Mouse (Mus musculus): ENCODE measurements around the gene Arhgap40.

Gene Arhgap40

GRCm38 (mm10) chr2:158550067-158550466 is 37.5 kb downstream of the Arhgap40 start:
- peak; percentile 86 for DNase-seq (ENCODE audit: low spot score)

DNA sequence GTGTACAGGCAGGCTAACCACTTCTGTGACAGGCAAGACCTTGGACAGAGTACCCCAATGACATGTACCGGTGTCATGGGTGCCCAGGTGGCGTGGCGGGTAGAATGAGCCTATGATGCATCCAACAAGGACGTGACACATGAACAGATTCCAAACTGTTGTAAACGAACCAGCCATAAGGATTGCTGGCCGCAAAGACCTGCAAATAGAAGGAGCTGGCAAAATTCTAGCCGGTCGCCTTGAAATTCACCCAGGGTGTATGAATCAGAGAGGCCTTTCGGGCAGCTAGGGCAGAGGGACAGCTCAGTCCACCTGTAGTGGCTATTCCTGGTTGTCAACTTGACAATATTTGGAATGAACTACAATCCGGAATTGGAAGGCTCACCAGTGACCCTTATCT is 41.8 kb downstream of the Arhgap40 start:
- DNase-seq (ENCODE audit: low spot score), result no peak

GRCm38 (mm10) chr2:158555252-158555651 is 42.7 kb downstream of the Arhgap40 start:
- no peak for DNase-seq (ENCODE audit: low spot score)

DNA sequence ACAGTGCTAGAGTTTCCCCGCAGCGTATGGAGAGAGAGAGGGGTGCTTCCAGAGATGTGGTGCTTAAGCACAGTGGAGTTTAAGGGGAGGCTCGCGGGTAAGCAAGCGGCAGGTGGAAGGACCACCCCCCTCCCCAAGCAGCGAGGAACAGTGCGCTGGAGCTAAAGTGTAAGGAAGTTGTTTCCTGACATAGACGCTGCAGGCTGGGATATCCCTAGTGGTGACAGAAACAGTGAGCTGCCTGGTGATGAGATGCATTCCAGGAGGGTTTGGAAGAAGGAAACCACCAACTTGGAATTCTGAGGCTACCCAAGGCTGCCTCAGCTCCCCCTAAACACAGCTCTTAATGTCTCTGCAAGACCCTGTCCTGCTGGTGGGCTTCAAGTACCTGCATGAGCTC is 43.2 kb downstream of the Arhgap40 start:
- no peak for DNase-seq (ENCODE audit: low spot score)

GRCm38 (mm10) chr2:158556225-158556624 is 43.6 kb downstream of the Arhgap40 start:
- peak; percentile 77 for DNase-seq (ENCODE audit: low spot score)

GRCm38 (mm10) chr2:158556750-158557149 is 44.2 kb downstream of the Arhgap40 start:
- DNase-seq (ENCODE audit: low spot score), result peak; percentile 23

GRCm38 (mm10) chr2:158559945-158560344 is 47.3 kb downstream of the Arhgap40 start:
- no peak for DNase-seq (ENCODE audit: low spot score)

- DNase-seq (ENCODE audit: low spot score), result no peak
These were observed 48.2 kb downstream of the Arhgap40 start for GRCm38 (mm10) chr2:158560801-158561200.

GRCm38 (mm10) chr2:158561371-158562144 is 49.0 kb downstream of the Arhgap40 start:
- DNase-seq (ENCODE audit: low spot score), result no peak

DNA sequence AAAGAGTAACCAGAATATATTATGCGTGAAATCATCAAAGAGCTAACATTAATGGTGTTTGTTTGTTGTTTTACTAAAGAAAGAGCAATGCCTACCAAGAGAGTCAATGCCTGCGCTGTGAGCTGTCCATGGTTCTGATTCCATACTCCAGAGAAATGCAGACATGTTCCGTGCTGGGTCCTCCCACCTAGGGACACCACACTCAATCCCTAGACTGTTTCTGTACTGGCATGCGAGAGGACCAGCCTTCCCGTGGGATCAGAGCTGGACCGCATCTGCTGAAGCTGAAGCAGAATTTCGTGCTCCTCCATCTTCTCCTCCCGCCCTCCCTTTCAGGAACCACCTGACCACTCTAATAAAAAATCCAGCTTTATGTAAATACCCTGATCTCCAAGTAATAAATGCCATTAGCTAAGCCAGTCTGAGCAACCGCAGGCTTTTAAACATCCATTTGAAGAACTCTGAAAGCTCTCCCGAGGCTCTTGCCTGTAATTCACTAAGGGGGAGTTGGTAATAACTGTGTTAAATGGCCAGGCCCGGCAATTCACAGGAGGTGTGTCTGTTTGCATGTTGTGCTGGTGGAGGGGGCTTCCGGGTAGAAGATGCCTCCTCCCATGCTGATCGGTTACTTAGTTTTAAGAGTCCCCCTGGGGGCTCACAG is 58.0 kb downstream of the Arhgap40 start:
- no peak for DNase-seq (ENCODE audit: low spot score)

GRCm38 (mm10) chr2:158579979-158580378 is 67.4 kb downstream of the Arhgap40 start:
- no peak for DNase-seq (ENCODE audit: low spot score)

- no peak for DNase-seq (ENCODE audit: low spot score)
These were observed 72.2 kb downstream of the Arhgap40 start for GRCm38 (mm10) chr2:158584621-158585358.

DNA sequence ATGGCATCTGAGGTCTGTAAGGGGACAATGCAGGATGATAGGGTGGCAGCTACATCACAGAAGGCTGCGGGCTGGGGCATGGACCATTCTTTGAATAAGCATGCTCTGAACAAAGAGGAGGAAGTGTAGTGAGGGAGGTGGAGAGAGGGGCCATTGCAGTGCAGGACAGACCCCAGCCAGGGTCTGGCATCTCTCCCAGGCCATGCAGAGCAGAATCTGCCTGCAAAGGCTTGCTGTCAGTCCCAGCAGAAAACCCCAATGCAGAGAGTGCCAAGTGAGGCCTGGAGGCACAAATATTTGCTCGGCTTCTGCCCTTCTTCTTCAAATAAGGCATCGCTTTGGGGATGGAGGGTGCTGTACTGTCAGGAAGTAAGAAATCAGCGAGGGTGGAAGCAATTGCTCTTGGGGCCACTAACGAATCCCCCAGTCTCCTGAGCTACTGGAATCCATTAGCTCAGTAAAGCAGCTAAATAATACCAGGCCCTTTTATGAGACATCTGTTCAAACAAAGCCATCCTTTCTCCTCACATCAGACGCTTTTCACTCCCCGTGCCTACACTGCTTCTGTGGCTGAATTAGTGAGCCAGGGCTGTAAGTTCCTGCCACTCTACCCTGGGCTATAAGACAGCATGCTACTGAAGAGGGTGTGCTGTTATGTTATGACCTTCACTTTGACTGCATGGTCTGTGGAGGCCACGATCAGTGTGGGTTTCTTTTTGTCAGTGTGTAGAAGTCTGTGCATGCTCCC is 76.1 kb downstream of the Arhgap40 start:
- DNase-seq (ENCODE audit: low spot score), result no peak

DNA sequence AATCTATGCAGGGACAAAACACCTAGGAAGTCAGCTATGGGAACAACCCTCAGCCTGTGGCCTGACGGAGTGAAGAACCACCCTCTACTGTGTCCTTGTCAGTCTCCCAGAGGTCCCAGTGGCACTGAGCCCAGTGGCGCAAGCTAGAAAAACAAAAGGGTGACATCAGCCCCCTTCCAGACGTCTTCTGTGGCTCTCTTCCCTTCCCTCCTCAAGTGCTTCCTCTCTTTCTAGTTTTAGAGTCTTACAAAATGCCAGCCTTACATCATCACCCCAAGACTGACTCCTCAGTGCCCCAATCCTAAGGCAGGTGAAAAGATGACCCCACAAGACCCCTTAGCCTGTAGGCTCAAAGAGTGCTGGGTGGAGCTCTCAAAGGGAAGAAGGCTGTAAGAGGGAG is 77.9 kb downstream of the Arhgap40 start:
- DNase-seq (ENCODE audit: low spot score), result no peak

DNA sequence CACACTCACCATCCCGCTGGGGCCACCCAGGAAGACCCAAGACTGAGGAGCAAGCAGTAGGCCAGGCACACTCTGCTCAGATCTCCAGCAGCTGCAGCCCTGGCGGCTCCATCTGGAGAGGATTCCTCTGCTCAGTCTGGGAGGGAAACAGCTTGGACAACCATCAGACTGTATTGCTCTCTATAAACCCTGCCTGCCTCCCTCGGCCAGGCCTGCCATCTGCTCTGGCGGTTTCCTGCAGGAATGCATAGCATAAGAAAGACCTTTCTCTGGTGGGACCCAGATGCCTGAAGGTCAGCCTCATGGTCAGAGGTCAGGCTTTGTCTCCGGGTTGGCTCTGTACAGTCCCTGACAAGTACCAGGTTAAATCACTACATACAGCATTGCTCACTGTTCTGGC is 78.7 kb downstream of the Arhgap40 start:
- no peak for DNase-seq (ENCODE audit: low spot score)

- no peak for DNase-seq (ENCODE audit: low spot score)
These were observed 80.8 kb downstream of the Arhgap40 start for GRCm38 (mm10) chr2:158593371-158593770.

DNA sequence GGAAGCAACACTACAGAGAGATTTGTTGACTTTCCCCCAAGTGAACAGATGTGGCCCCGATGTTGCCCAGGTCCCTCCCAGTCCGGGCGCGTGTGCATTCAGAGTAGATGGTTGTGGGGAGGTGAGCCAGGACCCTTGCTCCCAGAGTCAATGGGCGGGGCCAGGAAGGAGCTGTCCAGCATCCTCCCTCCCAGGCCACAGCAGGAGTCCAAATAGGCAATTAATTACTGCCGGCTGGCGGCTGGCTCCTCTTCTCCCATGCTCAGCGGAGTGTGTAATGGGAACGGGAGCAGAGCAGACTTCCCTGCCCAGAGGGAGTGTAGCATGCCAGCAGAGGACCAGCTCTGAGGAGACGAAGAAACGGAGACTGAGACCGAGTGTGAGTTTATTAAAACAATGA is 82.5 kb downstream of the Arhgap40 start:
- no peak for DNase-seq (ENCODE audit: low spot score)

GRCm38 (mm10) chr2:158595577-158595976 is 83.0 kb downstream of the Arhgap40 start:
- DNase-seq (ENCODE audit: low spot score), result no peak

DNA sequence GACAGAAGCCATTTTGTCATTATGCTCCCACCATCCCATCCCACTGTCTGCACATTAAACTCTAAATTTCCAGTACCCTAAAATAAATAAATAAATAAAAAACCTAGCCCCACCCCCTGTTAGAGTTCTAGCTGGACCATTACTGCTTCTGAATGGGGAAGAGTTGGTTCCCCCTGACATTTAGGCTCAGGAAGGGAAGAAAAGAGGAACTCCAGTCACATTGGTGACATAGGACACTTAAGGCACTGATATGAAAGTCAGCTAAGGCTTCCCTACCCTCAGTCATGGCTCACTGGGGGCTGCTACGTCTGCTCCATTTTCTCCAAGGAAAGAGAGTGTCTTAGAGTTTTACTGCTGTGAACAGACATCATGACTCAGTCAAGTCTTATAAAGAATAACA is 84.2 kb downstream of the Arhgap40 start:
- no peak for DNase-seq (ENCODE audit: low spot score)

All from layer of hippocampus, adult 11-12 months (tissue).